Mouse (Mus musculus) CD4-positive, CD25-positive, alpha-beta regulatory T cell, adult 4 months (primary cell): ENCODE results near the gene Mmp24. TPM values are rescaled to one million over a fixed set of nuclear protein-coding genes. Genes with fewer than 3 reads are reported as not detected.
"Not testable (repeated sequence)": the region's sequence is repeated elsewhere in the genome, so short reads cannot be mapped to it uniquely, and the experiment has no call there.

Experiments
- ATAC-seq: one replicate; pipeline ENCODE4 v1.8.0; 2017
- polyA plus RNA-seq, 2 experiments: library from polyadenylated mRNA; unstranded; fragments of 100-300 nt; shearing (Covaris generic); gene quantifications; one replicate each; pipeline ENCODE4 v1.2.1; 2017

Mmp24 gene
- polyA plus RNA-seq = not detected

- no peak for ATAC-seq
Observed at GRCm38 (mm10) chr2:155774927-155775684, at the start of gene Mmp24. TSS of gene Mmp24 (plus strand) at chr2:155775342.

DNA sequence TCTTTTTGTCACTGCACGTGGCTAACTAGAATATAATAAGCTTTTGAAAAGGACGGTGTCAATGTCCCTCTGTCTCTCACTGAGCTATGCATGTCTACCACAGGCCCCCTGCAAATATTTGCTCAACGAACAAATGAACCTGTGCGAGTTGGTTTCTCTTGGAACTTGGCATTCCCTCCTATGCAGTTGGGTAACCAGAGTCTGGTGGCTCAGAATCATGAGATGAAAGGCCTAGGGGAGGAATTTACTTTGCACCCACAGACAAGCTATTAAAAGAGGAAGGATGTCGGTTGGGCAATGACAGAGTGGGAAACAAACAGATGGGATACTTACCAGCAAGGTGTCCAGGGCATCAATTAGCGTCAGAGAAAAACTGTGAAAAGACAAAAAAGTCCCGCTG lies 48.8 kb upstream of the Mmp24 start:
- no peak for ATAC-seq

GRCm38 (mm10) chr2:155727764-155728395 lies 47.3 kb upstream of the Mmp24 start:
- ATAC-seq = no peak

DNA sequence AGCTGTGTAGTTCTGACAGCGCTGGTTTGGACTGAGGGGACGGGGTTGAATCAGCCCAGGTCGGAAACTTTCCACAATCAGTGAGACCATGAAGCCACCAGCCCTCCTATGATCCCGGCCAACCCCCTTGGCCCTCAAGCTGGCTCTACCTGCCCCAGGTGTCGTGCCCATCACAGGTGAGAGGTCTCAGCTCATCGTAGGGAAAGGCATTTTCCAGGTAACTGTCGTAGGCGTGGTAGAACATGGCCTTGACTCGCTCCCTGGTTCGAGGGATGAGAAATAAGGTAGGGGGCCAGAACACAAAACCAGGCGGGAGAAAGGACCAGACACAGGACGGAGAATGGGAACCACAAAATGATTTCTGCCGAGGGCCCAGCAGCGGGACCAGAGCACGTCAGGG lies 46.4 kb upstream of the Mmp24 start:
- ATAC-seq = no peak

GRCm38 (mm10) chr2:155729158-155729645 lies 45.9 kb upstream of the Mmp24 start, which contains the start of gene Edem2:
TSS of gene Edem2 (minus strand) at chr2:155729475.
- ATAC-seq = peak; percentile 100

- no peak for ATAC-seq
Observed at GRCm38 (mm10) chr2:155735080-155735479, 40.1 kb upstream of the Mmp24 start.

- ATAC-seq = not testable (repeated sequence)
Observed at GRCm38 (mm10) chr2:155735766-155736165, 39.4 kb upstream of the Mmp24 start, which contains the start of gene Gm17581. TSS of gene Gm17581 (minus strand) at chr2:155735866.

GRCm38 (mm10) chr2:155736936-155737335 lies 38.2 kb upstream of the Mmp24 start:
- ATAC-seq = no peak

GRCm38 (mm10) chr2:155737803-155738202 lies 37.3 kb upstream of the Mmp24 start:
- no peak for ATAC-seq

GRCm38 (mm10) chr2:155742211-155742610 lies 32.9 kb upstream of the Mmp24 start:
- ATAC-seq = no peak

- no peak for ATAC-seq
Observed at GRCm38 (mm10) chr2:155742931-155743337, 32.2 kb upstream of the Mmp24 start.

DNA sequence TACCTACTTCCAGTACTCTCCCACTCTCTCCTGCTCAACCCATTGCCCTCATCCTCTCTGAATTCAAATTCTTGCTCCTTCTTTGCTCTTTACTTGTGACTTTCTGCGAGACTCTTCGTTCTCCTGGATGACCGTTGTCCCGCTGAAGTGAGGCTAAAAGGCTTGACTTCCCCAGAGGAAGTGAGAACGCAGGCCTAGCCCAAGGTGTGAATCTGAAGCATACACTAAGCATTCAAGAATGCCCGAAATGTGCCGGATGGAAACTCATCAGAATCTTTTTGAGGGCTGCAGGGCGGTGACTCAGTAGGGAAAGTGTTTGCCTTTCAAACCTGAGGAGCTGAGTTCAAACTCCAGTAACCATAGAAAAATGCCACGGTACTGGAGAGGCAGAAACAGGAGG lies 31.8 kb upstream of the Mmp24 start:
- ATAC-seq = no peak

DNA sequence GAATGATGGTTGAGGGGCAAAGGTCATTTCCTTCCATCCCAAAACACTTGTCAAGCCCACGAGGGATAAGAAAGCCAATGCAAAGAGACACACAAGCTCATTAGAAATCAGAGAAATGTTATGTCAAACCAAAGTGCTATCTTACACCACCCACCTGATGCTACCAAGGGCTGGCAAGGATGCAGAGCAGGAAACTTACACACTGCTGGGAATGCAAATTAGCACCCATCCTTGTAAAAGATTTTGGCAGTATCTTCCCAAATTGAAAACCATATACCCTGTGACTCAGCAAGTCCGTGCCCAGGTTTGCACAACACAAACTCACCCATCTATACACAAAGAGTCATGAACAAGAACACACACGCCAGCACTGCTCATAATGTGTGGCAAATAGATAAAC lies 29.7 kb upstream of the Mmp24 start:
- ATAC-seq = no peak

DNA sequence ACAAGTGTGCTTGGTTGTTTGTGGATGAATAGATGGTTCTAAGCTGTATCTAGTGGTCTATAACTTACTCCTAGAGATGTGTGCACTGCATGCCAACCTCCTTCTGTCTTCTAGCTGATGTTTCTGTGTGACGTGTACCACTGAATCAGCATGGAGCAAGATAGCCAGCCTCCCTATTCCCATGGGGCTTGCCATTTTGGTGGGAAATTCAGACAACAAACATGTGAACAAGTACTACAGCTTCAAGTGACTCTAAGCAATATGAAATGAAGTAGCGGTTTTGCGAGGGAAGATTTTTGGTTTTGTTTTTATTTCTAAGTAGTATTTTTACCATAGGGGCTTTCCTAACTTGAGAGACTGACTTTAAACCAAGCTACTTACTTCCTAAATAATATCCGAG lies 25.7 kb upstream of the Mmp24 start:
- ATAC-seq = no peak

DNA sequence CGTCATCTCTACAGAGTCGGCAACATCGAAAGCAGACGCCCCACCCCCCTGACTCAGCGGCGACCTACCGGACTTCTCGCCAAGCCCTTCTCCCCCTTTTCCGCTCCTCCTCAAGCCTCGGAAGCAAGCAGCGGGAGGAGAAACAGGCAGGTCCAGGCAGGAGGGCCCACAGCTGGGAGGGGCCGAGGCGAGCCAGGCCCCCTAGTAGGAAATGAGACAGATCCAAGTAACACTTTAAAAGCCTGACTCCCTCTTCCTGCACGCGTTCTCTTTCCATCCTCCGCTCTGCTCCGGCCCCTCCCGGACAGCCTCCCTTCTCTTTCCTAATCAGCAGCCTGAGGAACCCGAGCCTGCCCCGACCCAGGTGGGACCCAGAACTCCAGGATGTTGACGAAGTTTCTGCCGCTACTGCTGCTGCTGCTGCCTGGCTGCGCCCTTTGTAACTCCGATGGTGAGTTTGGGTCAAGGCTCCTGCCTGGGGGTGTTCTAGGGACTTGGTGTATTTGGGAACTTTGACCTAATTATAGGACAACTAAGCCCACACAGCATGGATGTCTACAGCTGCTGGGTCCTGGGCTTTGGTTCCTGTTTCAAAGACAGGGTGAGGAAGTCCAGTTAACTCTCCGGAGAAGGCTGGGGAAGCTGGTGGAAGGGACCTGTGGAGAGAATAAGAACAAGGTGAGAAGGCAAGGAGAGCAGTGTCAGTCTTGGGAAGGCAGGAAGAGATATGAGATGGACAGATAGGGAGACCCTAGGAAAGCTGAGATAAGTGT lies 23.9 kb upstream of the Mmp24 start, which contains the start of gene Procr:
Procr (plus strand) TSS at position 104 of the 773 bp plus-strand sequence.
- ATAC-seq = no peak

DNA sequence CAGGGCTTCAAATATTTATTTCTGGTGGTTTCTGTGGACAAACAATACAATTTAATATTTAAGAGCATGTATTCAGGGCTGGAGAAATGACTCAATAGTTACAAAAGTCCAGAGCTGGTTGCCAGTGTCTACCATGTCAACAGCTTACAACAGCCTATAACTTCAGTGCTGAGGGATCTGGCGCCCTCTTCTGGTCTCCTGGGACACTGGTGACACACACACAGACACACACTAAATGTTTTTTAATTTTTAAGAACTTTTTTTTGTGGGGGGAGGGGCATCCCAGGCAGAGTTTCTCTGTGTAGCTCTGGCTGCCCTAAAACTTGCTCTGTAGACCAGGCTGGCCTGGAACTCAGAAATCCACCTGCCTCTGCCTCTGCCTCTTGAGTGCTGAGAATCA lies 19.4 kb upstream of the Mmp24 start:
- no peak for ATAC-seq

- ATAC-seq = no peak
Observed at GRCm38 (mm10) chr2:155756855-155757566, 18.1 kb upstream of the Mmp24 start.

DNA sequence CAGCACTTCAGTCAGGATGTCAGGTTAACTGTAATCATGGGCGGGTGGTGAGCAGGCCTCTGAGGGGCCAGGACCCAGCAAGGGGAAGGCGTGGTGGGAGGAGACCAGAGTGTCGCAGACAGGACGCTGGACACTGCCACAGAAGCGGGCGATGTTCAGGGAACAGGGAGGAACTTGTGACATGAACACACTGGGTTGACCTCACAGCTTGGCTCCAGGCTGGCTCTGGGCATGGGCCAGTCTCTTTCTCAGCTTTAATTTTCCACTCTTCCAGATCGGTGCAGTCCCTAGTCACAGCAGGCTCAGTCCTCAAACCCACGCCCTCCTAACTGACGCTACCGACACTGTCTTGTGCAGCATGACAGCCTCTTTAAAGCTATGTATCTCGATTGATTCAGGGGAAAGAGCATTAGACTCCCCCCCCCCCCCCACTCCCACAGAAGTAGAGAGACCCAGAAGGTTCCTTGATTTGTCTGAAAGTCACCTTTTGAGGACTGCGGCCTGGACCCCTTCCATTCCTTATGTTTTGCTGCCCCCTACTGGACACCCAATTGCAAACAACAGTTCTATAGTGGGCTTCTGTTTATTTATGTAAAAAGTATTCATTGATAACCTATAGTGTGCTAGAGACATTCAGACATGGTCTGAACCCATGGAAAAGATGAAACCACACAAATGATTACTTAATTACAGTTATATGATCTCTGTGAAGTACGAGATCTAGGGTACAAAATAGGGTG lies 10.3 kb upstream of the Mmp24 start:
- ATAC-seq = peak; percentile 75

- no peak for ATAC-seq
Observed at GRCm38 (mm10) chr2:155773664-155774063, 1.5 kb upstream of the Mmp24 start.

DNA sequence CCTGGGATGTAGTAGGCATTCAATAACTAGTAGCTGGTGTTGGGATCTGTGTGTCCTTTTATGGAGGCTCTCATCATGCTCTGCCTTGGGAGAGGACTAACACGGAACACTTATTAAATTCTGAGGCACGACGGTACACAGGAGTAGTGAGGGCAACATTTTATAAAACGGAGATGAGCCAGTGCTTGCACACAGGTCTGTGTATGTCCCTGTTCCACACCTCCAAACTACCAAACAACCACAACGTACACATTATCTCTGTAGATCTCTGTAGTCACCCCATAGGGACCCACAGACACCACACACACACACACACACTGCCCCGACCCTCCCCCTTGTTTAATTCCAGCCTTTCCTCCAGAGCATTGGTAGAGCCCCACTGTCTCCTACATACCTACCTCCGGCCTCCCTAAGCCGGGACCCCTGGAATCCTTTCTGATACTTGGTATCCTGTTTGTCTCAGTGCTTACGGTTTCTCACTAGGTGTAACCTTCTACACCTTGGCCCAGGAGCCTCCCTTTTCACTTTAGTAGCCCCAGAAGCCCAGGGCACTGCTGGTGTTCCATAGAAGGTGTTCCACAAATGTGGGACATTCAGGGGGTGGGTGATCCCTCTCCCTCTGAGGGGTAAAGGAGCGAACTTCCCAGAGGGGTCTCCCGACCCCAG lies 748 bp upstream of the Mmp24 start:
- ATAC-seq = no peak

GRCm38 (mm10) chr2:155775685-155776263 lies 632 bp downstream of the Mmp24 start:
- ATAC-seq = no peak
